Mouse (Mus musculus): ENCODE measurements around the gene Ror1. TPM values are rescaled to one million over a fixed set of nuclear protein-coding genes. Genes with fewer than 3 reads are reported as not detected.
A peak's percentile ranks its signal among the peaks of the same experiment; 100 is the strongest.

The Ror1 gene
- total RNA-seq, 1 experiment, result 2.2 TPM

DNA sequence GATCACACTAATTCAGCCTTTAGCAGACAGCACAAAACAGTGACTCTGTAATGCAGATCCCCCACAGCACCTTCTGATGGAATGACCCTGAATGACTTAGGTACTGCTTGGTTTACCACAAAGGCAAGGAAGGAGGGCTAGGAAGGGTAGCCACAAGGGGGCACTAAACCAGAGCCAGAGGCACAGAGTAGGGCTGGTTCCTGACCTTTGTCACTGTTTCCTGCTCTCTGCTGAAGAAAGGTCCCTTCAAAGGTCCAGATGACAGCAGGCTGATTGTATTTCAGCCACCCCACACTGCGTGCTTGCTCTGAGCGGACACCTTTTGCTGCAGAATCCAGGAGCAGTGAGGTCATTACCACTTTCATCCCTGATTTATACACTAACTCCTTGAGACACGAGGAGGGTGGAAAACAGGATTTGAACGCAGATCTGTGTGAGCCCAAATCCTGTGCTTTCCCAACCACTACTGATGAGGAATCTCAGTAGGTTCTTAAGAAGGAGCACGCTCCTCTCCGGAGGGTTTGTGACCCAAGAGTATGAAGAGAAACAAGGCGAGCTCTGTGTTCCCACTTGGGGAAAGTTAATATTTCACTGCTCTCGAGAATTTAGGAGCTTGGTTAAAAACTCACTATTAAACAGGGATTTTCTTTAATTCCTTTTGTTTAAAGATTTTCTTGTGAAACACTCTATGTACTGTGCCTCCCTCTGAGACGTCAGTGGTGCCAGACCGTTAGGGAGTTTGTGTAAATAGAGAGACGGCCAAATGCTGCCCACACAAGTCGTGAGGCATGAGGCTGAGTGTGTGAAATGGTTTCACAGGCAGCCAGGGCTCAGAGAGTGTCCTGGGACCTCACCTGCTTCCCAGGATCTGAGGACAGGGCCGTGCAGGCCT is 119.0 kb downstream of the Ror1 start:
- no peaks in the 10 kb centered on the region for H3K36me3 ChIP-seq (ENCODE audit: control insufficient read depth, insufficient read depth, low read length, poor library complexity, severe bottlenecking)
- H3K9ac ChIP-seq (ENCODE audit: insufficient read depth, low read depth, low read length, poor library complexity, severe bottlenecking), result no peak overlapping the region
- no peak overlapping the region for H3K4me3 ChIP-seq (ENCODE audit: insufficient read depth in 1 of 2, low read depth in 1 of 2, low read length in 2 of 2, poor library complexity in 1 of 2, severe bottlenecking in 1 of 2)
- in situ Hi-C loops (cut with MboI; ENCODE audit: low sequenced_read_pairs in 2 of 2, unreplicated experiment in 2 of 2), result no loop called here
- TF ChIP-seq ZNF384 (IDR thresholded peaks at IDR 0.05; ENCODE audit: low read depth, low read length), result no peak
- TF ChIP-seq ZC3H11A (IDR thresholded peaks at IDR 0.05; ENCODE audit: borderline replicate concordance, low read depth, low read length), result 0 out of 2 replicates have a peak, but pooled peaks have one; percentile 43
- H3K27ac ChIP-seq (ENCODE audit: insufficient read depth, low read depth, low read length, poor library complexity, severe bottlenecking), result no peak overlapping the region
- no peaks in the 10 kb centered on the region for H3K9me3 ChIP-seq (ENCODE audit: control insufficient read depth, insufficient read depth, low read depth, low read length)
- DNase-seq (ENCODE audit: low read depth, low spot score), result peak; percentile 62
- H3K4me1 ChIP-seq (ENCODE audit: control insufficient read depth in 2 of 2, insufficient read depth in 2 of 2, low read length in 2 of 2, poor library complexity in 1 of 2), result no peaks in the 10 kb centered on the region

GRCm38 (mm10) chr4:100216587-100216986 is 121.0 kb downstream of the Ror1 start:
- TF ChIP-seq HCFC1 (IDR thresholded peaks at IDR 0.05; ENCODE audit: borderline replicate concordance, insufficient read depth, low read length) (no peak), ZC3H11A (IDR thresholded peaks at IDR 0.05; ENCODE audit: borderline replicate concordance, low read depth, low read length) (no peak), CHD2 (IDR thresholded peaks at IDR 0.05; ENCODE audit: low read depth, low read length) (no peak)
- in situ Hi-C loops (cut with MboI; ENCODE audit: low sequenced_read_pairs in 2 of 2, unreplicated experiment in 2 of 2), result no loop called here
- no peaks in the 10 kb centered on the region for H3K4me1 ChIP-seq (ENCODE audit: control insufficient read depth in 2 of 2, insufficient read depth in 2 of 2, low read length in 2 of 2, poor library complexity in 1 of 2)
- no peak overlapping the region for H3K9ac ChIP-seq (ENCODE audit: insufficient read depth, low read depth, low read length, poor library complexity, severe bottlenecking)
- no peak overlapping the region for H3K4me3 ChIP-seq (ENCODE audit: insufficient read depth in 1 of 2, low read depth in 1 of 2, low read length in 2 of 2, poor library complexity in 1 of 2, severe bottlenecking in 1 of 2)
- no peak overlapping the region for H3K27ac ChIP-seq (ENCODE audit: insufficient read depth, low read depth, low read length, poor library complexity, severe bottlenecking)
- H3K9me3 ChIP-seq (ENCODE audit: control insufficient read depth, insufficient read depth, low read depth, low read length), result no peaks in the 10 kb centered on the region
- no peaks in the 10 kb centered on the region for H3K36me3 ChIP-seq (ENCODE audit: control insufficient read depth, insufficient read depth, low read length, poor library complexity, severe bottlenecking)
- DNase-seq (ENCODE audit: low read depth, low spot score), result no peak

- Histone ChIP-seq H3K9me3 (ENCODE audit: control insufficient read depth, insufficient read depth, low read depth, low read length) (no peaks in the 10 kb centered on the region), H3K4me1 (ENCODE audit: control insufficient read depth in 2 of 2, insufficient read depth in 2 of 2, low read length in 2 of 2, poor library complexity in 1 of 2) (no peaks in the 10 kb centered on the region), H3K4me3 (ENCODE audit: insufficient read depth in 1 of 2, low read depth in 1 of 2, low read length in 2 of 2, poor library complexity in 1 of 2, severe bottlenecking in 1 of 2) (no peak overlapping the region), H3K36me3 (ENCODE audit: control insufficient read depth, insufficient read depth, low read length, poor library complexity, severe bottlenecking) (no peaks in the 10 kb centered on the region), H3K9ac (ENCODE audit: insufficient read depth, low read depth, low read length, poor library complexity, severe bottlenecking) (no peak overlapping the region), H3K27ac (ENCODE audit: insufficient read depth, low read depth, low read length, poor library complexity, severe bottlenecking) (no peak overlapping the region)
- in situ Hi-C loops (cut with MboI; ENCODE audit: low sequenced_read_pairs in 2 of 2, unreplicated experiment in 2 of 2), result no loop called here
- TF ChIP-seq HCFC1 (IDR thresholded peaks at IDR 0.05; ENCODE audit: borderline replicate concordance, insufficient read depth, low read length) (no peak), CHD2 (IDR thresholded peaks at IDR 0.05; ENCODE audit: low read depth, low read length) (no peak), MAFK (IDR thresholded peaks at IDR 0.05; ENCODE audit: insufficient read depth, low read depth, low read length) (no peak), ZNF384 (IDR thresholded peaks at IDR 0.05; ENCODE audit: low read depth, low read length) (no peak), ZC3H11A (IDR thresholded peaks at IDR 0.05; ENCODE audit: borderline replicate concordance, low read depth, low read length) (no peak)
- no peak for DNase-seq (ENCODE audit: low read depth, low spot score)
Observed at GRCm38 (mm10) chr4:100219026-100219425, 123.4 kb downstream of the Ror1 start.

- in situ Hi-C loops (cut with MboI; ENCODE audit: low sequenced_read_pairs in 2 of 2, unreplicated experiment in 2 of 2), result no loop called here
- TF ChIP-seq ZNF384 (IDR thresholded peaks at IDR 0.05; ENCODE audit: low read depth, low read length), result no peak
- TF ChIP-seq ZC3H11A (IDR thresholded peaks at IDR 0.05; ENCODE audit: borderline replicate concordance, low read depth, low read length), result no peak
- TF ChIP-seq CHD2 (IDR thresholded peaks at IDR 0.05; ENCODE audit: low read depth, low read length), result no peak
- no peak for TF ChIP-seq HCFC1 (IDR thresholded peaks at IDR 0.05; ENCODE audit: borderline replicate concordance, insufficient read depth, low read length)
- no peak for TF ChIP-seq MAFK (IDR thresholded peaks at IDR 0.05; ENCODE audit: insufficient read depth, low read depth, low read length)
- Histone ChIP-seq H3K4me1 (ENCODE audit: control insufficient read depth in 2 of 2, insufficient read depth in 2 of 2, low read length in 2 of 2, poor library complexity in 1 of 2) (no peaks in the 10 kb centered on the region), H3K9me3 (ENCODE audit: control insufficient read depth, insufficient read depth, low read depth, low read length) (no peaks in the 10 kb centered on the region), H3K27ac (ENCODE audit: insufficient read depth, low read depth, low read length, poor library complexity, severe bottlenecking) (no peak overlapping the region), H3K36me3 (ENCODE audit: control insufficient read depth, insufficient read depth, low read length, poor library complexity, severe bottlenecking) (no peaks in the 10 kb centered on the region), H3K4me3 (ENCODE audit: insufficient read depth in 1 of 2, low read depth in 1 of 2, low read length in 2 of 2, poor library complexity in 1 of 2, severe bottlenecking in 1 of 2) (no peak overlapping the region), H3K9ac (ENCODE audit: insufficient read depth, low read depth, low read length, poor library complexity, severe bottlenecking) (no peak overlapping the region)
- DNase-seq (ENCODE audit: low read depth, low spot score), result no peak
Observed at GRCm38 (mm10) chr4:100219599-100219998, 124.0 kb downstream of the Ror1 start.
